Mouse (Mus musculus): ENCODE measurements around the gene Tmc8.

DNA sequence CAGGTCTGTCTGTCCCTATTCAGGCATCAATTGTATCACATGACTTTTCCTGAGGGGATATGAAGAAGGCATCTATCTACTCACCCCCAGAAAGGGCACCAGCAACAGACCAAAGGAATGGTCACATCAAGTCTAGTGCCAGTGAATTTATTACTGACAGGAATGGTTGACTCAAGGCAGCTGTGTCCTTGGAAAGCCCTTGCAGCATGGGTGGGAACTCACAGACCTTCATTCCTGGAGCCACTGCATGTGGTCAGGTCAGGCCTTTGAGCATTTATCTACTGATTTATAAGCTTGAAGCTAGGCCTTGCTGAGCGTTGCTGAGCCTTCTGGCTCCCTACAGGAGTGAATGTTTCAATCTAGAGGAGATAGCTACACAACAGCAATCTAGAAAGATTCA is 59.0 kb downstream of the Tmc8 start:
- TF ChIP-seq MAFK (IDR thresholded peaks at IDR 0.05; ENCODE audit: insufficient read depth, low read depth, low read length) (no peak), CHD2 (IDR thresholded peaks at IDR 0.05; ENCODE audit: low read depth, low read length) (no peak), ZNF384 (IDR thresholded peaks at IDR 0.05; ENCODE audit: low read depth, low read length) (no peak), HCFC1 (IDR thresholded peaks at IDR 0.05; ENCODE audit: borderline replicate concordance, insufficient read depth, low read length) (no peak)
